Mouse (Mus musculus): ENCODE data around the gene Vmn1r70. TPM values are rescaled to one million over a fixed set of nuclear protein-coding genes. Genes with fewer than 3 reads are reported as not detected.

The Vmn1r70 gene
- total RNA-seq (2021): not detected
- long read RNA-seq, experiment 1: 0 reads
- long read RNA-seq, experiment 2: 0 reads

- DNase-seq: no peak
Observed at GRCm38 (mm10) chr7:10631232-10631631, at the start of gene Vmn1r70. Gene Vmn1r70 (plus strand): TSS chr7:10631532.

GRCm38 (mm10) chr7:10613559-10613958 is 17.8 kb upstream of the Vmn1r70 start, which contains the start of gene Vmn1r69:
Gene Vmn1r69 (minus strand): TSS chr7:10613659.
- DNase-seq: no peak

Other genes starting within 250 kb of the Vmn1r70 start
- gene Vmn1r67, start 188.2 kb upstream of the Vmn1r70 start, total RNA-seq (2021): not detected
- gene Zik1, start 136.1 kb upstream of the Vmn1r70 start, total RNA-seq (2021): 1 to 10 TPM; 1.5 to 1.8 TPM
- not detected for gene Vmn1r68, start 73.0 kb upstream of the Vmn1r70 start, total RNA-seq (2021)
- not detected for gene Vmn1r69, start 17.9 kb upstream of the Vmn1r70 start, total RNA-seq (2021)
- gene Nlrp4b, start 56.3 kb downstream of the Vmn1r70 start, total RNA-seq (2021): not detected
- not detected for gene Vmn1r71, start 122.8 kb downstream of the Vmn1r70 start, total RNA-seq (2021)

Data from heart, adult 18-20 months (tissue).